Mouse (Mus musculus): ENCODE results near the gene Zfand6. TPM values are rescaled to one million over a fixed set of nuclear protein-coding genes. Genes with fewer than 3 reads are reported as not detected.

Zfand6 gene
- 155 TPM in 2 replicates for polyA plus RNA-seq (2016; fragmentation: Nextera tagmentation; extraction: Ambion mirVana)

DNA sequence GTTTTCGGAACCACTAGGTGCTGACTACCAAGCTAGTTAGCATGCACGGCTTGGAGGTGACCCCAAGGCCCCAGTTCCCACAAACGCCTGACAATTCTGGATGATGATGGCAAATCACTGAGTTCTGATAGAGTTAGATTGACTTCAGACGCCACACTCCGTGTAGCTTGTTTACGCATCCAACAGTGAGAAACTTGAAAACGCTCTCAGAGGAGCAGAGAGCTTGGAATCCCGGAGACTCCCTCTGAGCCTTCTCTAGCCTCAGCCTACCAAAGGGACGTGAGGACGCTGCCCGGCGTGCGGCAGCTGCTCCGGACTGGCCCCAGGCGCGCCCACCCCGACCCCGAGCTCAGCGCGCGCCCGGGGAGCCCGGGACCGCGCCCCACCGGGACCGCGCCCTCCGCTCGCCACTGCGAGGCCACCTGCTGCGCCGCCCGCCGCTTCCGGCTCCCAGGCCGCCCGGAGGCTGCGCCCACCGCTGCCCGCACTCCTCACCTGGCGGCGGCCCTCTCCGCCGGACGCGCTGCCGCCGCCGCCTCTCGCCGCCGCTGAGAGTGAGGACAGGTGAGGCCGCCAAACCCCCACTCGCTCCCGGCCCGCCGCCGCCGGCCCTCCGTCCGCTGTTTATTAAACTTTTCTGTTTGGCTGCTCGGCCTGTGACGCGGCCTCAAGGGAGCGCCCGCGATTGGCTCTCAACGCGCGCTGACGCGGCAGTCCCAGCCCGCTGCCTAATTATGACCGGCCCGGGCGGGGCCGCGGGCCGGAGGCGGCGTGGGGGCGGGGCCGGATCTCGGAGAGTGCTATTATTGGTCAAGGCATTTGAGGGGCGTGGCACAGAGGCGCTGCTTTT, at the start of gene Zfand6:
Gene Zfand6 (minus strand): TSS at position 709 of the 850 bp plus-strand sequence.
- H3K27me3 ChIP-seq (ENCODE audit: insufficient read depth, poor library complexity, severe bottlenecking), result no peaks in the 10 kb centered on the region
- peak within 1 kb of the TSS; percentile 98 for H3K27ac ChIP-seq
- H3K36me3 ChIP-seq, result no peaks in the 10 kb centered on the region
- H3K4me3 ChIP-seq, result peak within 1 kb of the TSS; percentile 89
- no peaks in the 10 kb centered on the region for H3K9me3 ChIP-seq
- H3K4me1 ChIP-seq, result peaks cover 6% of the 10 kb centered on the region; the same call in 1 of the 2 replicates
- DNase-seq (ENCODE audit: low spot score), result peak; percentile 99
- WGBS, result under 1% methylated on average over 82 of the region's 87 CpGs

DNA sequence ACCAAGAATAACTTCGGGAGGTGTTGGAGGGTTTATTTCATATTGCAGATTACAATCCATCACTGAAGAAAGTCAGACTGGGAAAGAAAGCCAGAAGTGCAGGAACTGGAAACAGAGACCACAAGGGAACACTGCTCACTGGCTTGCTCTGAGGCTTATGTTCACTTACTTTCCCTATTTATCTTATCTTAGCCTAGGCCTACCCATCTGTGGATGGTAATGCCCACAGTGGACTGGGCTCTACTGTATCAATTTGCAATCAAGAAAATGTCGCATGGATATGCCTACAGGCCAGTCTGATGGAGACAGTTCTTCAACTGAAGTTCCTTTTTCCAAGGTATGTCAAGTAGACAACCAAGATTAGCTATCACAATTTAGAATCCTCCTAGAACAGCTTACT, 47.0 kb upstream of the Zfand6 start:
- Histone ChIP-seq H3K27me3 (ENCODE audit: insufficient read depth, poor library complexity, severe bottlenecking) (no peaks in the 10 kb centered on the region), H3K9me3 (no peaks in the 10 kb centered on the region), H3K4me3 (no peak overlapping the region), H3K36me3 (no peaks in the 10 kb centered on the region), H3K27ac (no peak overlapping the region), H3K4me1 (no peaks in the 10 kb centered on the region)
- DNase-seq (ENCODE audit: low spot score), result no peak
- WGBS, result 74% methylated on average over 2 of the region's 2 CpGs

DNA sequence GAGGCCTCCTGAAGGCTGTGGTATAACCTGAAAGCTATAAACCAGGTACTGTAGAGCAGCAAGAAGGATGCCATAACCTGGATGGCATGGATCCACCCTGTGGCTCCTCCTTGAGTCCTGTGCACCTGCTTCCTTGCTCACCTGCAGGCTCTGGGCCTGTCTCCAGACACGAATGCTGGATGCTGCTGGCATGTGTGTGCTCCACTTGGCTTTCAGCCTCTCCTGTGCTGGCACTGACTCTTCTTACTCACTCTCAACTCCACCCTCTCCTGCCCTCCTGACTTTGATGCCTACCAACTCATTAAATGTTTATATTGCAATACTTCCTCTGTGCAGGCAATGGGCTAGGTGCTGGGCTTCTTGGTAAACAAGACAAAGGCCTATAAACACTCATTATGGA, 43.3 kb upstream of the Zfand6 start:
- 48% methylated on average over 1 of the region's 1 CpGs for WGBS
- H3K4me3 ChIP-seq, result no peak overlapping the region
- H3K27me3 ChIP-seq (ENCODE audit: insufficient read depth, poor library complexity, severe bottlenecking), result no peaks in the 10 kb centered on the region
- H3K9me3 ChIP-seq, result no peaks in the 10 kb centered on the region
- DNase-seq (ENCODE audit: low spot score), result no peak
- no peaks in the 10 kb centered on the region for H3K4me1 ChIP-seq
- H3K27ac ChIP-seq, result no peak overlapping the region
- H3K36me3 ChIP-seq, result no peaks in the 10 kb centered on the region

DNA sequence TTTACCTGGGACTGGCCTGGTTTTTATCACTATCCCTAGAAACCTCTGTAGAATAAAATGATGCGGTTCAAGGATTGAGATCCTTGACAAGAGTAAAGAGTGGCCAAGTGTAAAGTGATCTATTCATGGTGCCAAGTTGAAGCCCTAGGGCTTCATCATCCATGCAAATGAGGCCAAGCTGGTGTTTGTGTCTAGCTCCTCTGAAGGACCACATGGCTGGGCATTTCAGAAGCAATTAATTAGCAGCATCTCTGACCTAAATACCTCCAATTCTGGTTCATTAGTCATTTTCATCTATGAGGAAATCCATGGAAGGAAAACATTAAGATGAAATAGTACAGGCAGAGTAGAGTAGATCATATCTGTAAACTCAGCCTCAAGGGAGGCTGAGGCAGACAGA, 42.3 kb upstream of the Zfand6 start:
- H3K9me3 ChIP-seq, result no peaks in the 10 kb centered on the region
- 84% methylated on average over 1 of the region's 1 CpGs for WGBS
- H3K4me3 ChIP-seq, result no peak overlapping the region

DNA sequence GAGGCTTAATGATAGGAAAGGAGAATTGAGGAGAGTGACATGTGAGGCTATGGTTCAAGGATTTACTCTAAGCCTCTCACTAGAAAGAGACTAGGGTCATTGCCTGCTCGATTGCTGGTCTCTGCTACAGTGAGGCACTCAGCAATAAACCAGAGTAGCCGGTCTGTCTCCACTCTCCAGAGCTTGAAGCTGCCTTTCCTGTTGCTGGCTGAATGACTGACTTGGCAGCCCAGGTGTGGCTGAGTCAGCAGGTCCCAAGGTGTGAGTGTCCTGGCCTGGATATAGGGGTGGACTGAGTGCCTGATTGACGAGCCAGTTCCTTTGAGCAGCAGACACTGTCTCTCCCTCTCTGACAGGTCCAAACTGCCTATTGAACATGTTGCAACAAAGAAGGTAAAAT, 41.3 kb upstream of the Zfand6 start:
- no peaks in the 10 kb centered on the region for H3K9me3 ChIP-seq
- 74% methylated on average over 3 of the region's 3 CpGs for WGBS
- H3K4me1 ChIP-seq, result no peaks in the 10 kb centered on the region
- H3K27ac ChIP-seq, result no peak overlapping the region
- H3K4me3 ChIP-seq, result no peak overlapping the region
- H3K36me3 ChIP-seq, result no peaks in the 10 kb centered on the region
- H3K27me3 ChIP-seq (ENCODE audit: insufficient read depth, poor library complexity, severe bottlenecking), result no peaks in the 10 kb centered on the region
- no peak for DNase-seq (ENCODE audit: low spot score)

More for the DNA sequence above, 42.3 kb upstream of the Zfand6 start:
- no peaks in the 10 kb centered on the region for H3K27me3 ChIP-seq (ENCODE audit: insufficient read depth, poor library complexity, severe bottlenecking)
- no peak for DNase-seq (ENCODE audit: low spot score)
- H3K4me1 ChIP-seq, result no peaks in the 10 kb centered on the region
- no peaks in the 10 kb centered on the region for H3K36me3 ChIP-seq
- H3K27ac ChIP-seq, result no peak overlapping the region

DNA sequence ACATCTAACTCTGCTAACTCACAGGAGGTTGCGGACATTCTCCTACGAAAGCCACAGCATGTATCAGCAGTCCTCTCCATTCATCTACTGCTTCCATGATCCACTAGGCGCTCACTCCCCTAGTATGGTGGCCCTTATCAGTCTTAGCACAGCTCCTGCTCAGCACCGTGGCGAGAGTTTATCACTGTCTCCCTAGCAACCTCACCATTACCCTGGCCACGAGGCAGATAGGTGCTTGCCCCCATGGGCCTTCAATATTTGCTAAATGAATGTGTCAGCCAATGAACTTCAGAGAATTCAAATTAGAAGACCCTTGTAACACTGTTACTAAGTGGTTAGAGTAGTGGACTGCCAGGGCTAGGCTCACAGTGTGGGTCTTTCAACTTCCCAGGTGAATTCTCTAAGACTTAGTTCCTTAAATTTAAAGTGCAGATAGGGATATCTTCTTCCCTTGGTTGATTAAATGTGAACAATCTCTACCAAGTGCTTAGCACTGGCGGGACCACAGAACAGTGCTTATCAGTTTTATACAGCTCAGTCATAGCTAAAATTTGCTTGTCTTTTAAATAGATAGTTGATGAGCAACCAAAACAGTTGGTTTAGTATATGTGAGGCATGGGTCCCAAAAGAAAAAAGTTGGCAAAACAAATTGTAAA, 33.2 kb upstream of the Zfand6 start:
- Histone ChIP-seq H3K27ac (no peak overlapping the region), H3K4me3 (no peak overlapping the region), H3K9me3 (no peaks in the 10 kb centered on the region), H3K27me3 (ENCODE audit: insufficient read depth, poor library complexity, severe bottlenecking) (no peaks in the 10 kb centered on the region), H3K4me1 (peaks cover 7% of the 10 kb centered on the region; the same call in 1 of the 2 replicates), H3K36me3 (no peaks in the 10 kb centered on the region)
- 26% methylated on average over 7 of the region's 7 CpGs for WGBS
- DNase-seq (ENCODE audit: low spot score), result peak; percentile 89

DNA sequence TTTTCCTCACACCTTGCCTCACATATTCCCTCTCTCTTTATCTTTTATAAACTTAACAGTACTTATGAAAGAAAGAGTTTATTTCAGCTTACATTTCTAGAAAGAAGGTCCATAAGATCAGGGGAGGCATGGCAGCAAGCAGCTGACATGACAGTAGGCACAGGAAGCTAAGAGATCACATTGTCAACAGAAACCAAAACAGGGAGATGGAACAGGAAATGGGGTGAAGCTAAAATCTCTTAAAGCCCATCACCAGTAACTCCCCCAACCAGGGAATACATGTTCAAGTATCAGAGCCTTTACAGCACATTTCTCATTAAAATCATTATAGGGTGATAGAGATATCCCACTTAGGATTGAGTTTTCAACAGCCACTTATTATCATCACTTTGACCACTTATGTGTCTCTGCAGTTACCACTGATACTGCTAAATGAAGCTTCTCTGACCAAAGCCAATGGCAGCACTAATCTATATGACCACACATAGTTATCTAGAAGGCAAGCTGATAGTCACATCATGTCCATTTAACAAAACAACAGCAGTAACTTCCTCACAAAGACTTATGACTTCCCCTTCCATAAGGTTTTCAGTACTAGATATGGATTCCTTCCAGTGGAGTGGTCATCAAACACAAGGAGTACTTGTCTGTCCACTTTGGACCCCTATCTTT, 20.7 kb upstream of the Zfand6 start:
- Histone ChIP-seq H3K4me1 (no peaks in the 10 kb centered on the region), H3K27me3 (ENCODE audit: insufficient read depth, poor library complexity, severe bottlenecking) (no peaks in the 10 kb centered on the region), H3K4me3 (no peak overlapping the region), H3K36me3 (no peaks in the 10 kb centered on the region), H3K27ac (no peak overlapping the region), H3K9me3 (no peaks in the 10 kb centered on the region)
- DNase-seq (ENCODE audit: low spot score), result no peak

DNA sequence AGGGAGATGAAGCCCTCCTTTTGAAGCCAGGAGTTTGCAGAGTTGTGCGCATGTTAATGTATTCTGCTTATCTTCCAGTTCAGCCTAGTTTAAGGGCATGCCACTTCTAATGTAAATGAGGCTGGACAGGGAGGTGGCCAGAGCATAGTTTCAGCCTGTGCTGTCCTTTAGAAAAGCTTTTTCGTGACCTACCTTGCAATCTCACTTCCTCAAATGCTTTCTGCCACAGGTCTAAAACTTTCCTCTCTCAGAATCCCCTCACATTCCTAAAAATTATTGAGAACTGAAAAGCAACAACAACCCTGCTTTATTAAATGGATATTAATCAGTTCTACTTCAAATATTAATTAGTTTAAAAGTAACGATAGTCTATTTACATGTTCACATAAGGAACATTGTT, 17.1 kb upstream of the Zfand6 start:
- H3K4me1 ChIP-seq, result no peaks in the 10 kb centered on the region
- no peak overlapping the region for H3K27ac ChIP-seq
- no peak for DNase-seq (ENCODE audit: low spot score)
- H3K27me3 ChIP-seq (ENCODE audit: insufficient read depth, poor library complexity, severe bottlenecking), result no peaks in the 10 kb centered on the region
- no peaks in the 10 kb centered on the region for H3K36me3 ChIP-seq
- 67% methylated on average over 3 of the region's 3 CpGs for WGBS
- H3K4me3 ChIP-seq, result no peak overlapping the region
- no peaks in the 10 kb centered on the region for H3K9me3 ChIP-seq

DNA sequence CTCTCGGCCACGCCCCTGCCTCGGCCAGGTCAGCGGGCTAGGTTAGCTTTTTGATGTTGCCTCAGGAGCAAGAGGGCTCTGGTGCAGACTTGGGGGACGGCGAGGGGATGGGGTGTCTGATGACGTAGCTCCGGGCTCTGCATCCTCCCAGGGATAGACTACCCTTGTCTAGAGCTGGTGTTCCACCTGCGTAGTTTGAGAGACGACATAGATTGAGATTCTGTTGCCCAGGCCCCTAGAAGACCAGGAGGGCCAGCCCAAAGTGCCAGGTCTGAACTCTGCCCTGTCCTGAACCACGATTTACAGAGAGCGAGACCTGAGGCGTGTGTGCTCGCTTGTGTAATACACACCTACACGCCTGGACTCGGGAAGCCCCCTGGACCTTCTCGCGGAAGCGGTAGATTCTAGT, 346 bp upstream of the Zfand6 start:
- H3K36me3 ChIP-seq, result no peaks in the 10 kb centered on the region
- peak overlapping the region; percentile 89 for H3K4me3 ChIP-seq
- WGBS, result 4% methylated on average over 19 of the region's 19 CpGs
- H3K9me3 ChIP-seq, result no peaks in the 10 kb centered on the region
- no peak for DNase-seq (ENCODE audit: low spot score)
- H3K27ac ChIP-seq, result peak overlapping the region; percentile 98
- H3K27me3 ChIP-seq (ENCODE audit: insufficient read depth, poor library complexity, severe bottlenecking), result no peaks in the 10 kb centered on the region
- H3K4me1 ChIP-seq, result peaks cover 6% of the 10 kb centered on the region; the same call in 1 of the 2 replicates

DNA sequence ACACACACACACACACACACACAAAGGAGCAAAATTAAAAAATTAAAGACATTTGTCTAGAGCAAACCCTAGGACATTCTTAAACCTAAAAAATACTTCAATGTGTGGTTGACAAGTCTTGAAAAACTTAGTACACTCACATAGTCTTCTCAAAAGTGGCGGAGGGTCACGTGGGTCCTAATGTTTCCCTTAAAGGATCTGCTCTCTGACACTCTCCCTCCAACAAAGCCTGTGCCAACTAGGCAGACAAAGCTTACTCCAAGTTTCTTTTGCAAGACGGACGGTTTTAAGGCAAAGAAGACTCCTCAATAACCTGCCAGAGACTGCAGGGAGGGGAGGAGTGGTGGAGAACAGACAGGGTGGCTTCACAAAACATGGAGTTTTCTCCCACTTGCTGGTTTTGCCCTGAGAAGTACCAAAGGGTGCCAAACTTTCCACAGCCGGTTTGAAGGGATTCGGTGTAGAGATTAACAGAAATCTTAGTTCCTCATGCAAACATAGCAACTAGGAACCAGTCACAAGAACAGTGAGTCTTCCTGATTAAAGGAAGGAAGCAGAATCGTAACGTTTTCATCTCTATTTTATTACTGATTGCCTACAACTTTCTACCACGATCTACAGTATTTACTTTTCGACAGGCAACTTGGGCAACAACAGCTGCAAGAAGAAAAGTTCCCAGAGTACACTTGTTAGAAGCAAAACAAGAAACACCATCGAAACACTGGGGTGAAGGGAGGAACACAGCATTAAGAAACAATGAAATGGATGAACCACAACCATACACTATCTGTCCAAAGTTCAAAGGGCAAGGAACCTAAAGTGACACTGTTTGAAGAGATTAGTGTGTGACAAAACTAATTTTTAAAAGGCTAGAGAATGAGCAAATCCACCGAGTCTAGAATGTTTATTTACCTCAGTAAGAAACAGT, 1.8 kb downstream of the Zfand6 start:
- Histone ChIP-seq H3K4me3 (0 out of 2 replicates have a peak overlapping the region, but pooled peaks have one; percentile 89), H3K9me3 (no peaks in the 10 kb centered on the region)
- 72% methylated on average over 12 of the region's 12 CpGs for WGBS

DNA sequence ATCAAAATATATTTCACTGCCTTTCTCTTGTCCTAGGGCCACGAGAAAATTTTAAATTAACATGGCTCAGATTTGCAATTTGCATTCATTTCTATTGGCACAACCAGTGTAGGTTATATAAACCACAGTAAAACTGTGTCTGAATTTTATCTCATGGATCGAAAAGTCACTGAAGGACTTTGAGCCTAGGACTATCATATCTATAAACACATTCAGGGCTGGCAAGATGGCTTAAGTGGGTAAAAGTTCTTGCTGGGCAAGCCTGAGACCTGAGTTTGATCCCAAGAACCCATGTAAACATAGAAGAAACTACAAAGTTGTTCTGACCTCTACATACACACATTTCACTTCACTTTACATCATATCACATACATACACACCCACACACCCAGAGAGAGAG, 3.4 kb downstream of the Zfand6 start:
- H3K4me3 ChIP-seq, result no peak overlapping the region
- peaks cover 6% of the 10 kb centered on the region; the same call in 1 of the 2 replicates for H3K4me1 ChIP-seq
- 84% methylated on average over 2 of the region's 2 CpGs for WGBS

More for the DNA sequence above, 1.8 kb downstream of the Zfand6 start:
- H3K27ac ChIP-seq, result no peak overlapping the region
- no peaks in the 10 kb centered on the region for H3K36me3 ChIP-seq
- no peaks in the 10 kb centered on the region for H3K27me3 ChIP-seq (ENCODE audit: insufficient read depth, poor library complexity, severe bottlenecking)
- H3K4me1 ChIP-seq, result peaks cover 6% of the 10 kb centered on the region; the same call in 1 of the 2 replicates
- no peak for DNase-seq (ENCODE audit: low spot score)

DNA sequence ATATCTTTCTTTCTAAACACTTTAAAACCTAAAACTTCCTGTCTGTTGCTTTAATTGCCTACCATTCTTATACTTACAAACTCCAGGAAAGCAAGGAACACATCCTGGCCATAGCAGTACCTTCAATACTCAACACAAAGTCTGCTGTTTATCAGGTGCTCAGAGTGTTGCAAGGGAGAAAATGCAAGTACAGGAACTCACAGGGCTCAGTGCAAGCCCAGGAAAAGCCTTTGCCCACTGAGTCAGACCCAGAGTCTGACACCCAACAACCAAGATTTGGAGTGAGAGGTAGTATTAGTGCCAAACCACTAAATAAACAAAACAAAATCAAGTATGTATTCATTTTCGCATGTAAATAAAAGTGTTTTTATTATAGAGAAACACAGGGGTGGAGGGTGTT, 5.1 kb downstream of the Zfand6 start:
- Histone ChIP-seq H3K36me3 (no peaks in the 10 kb centered on the region), H3K4me3 (no peak overlapping the region), H3K4me1 (peaks cover 9% of the 10 kb centered on the region; the same call in 1 of the 2 replicates), H3K27me3 (ENCODE audit: insufficient read depth, poor library complexity, severe bottlenecking) (no peaks in the 10 kb centered on the region), H3K27ac (no peak overlapping the region), H3K9me3 (no peaks in the 10 kb centered on the region)
- no peak for DNase-seq (ENCODE audit: low spot score)
- 88% methylated on average over 1 of the region's 1 CpGs for WGBS

More for the DNA sequence above, 3.4 kb downstream of the Zfand6 start:
- no peak for DNase-seq (ENCODE audit: low spot score)
- Histone ChIP-seq H3K27ac (no peak overlapping the region), H3K9me3 (no peaks in the 10 kb centered on the region), H3K36me3 (no peaks in the 10 kb centered on the region), H3K27me3 (ENCODE audit: insufficient read depth, poor library complexity, severe bottlenecking) (no peaks in the 10 kb centered on the region)

Data from heart, embryonic 10.5 days (tissue).